Mouse (Mus musculus): ENCODE data around the gene Chst11. TPM values are rescaled to one million over a fixed set of nuclear protein-coding genes. Genes with fewer than 3 reads are reported as not detected.

The Chst11 gene
- polyA plus RNA-seq, 1 experiment: not detected

- H3K27ac ChIP-seq (ENCODE audit: insufficient read depth, low read depth, low read length): no peak overlapping the region
Measured at GRCm38 (mm10) chr10:83101421-83102207, 116.3 kb downstream of the Chst11 start.

GRCm38 (mm10) chr10:83102745-83103144 lies 117.4 kb downstream of the Chst11 start:
- H3K4me1 ChIP-seq (ENCODE audit: control insufficient read depth, insufficient read depth, low read length): peaks cover 50% of the 10 kb centered on the region
- H3K27ac ChIP-seq (ENCODE audit: insufficient read depth, low read depth, low read length): no peak overlapping the region

More at GRCm38 (mm10) chr10:83101421-83102207, 116.3 kb downstream of the Chst11 start:
- TF ChIP-seq POLR2A (IDR thresholded peaks at IDR 0.05; ENCODE audit: insufficient read depth, low read depth, low read length) (no peak), CTCF (IDR thresholded peaks at IDR 0.05; ENCODE audit: insufficient read depth, low read depth, low read length) (no peak)
- WGBS: 70% methylated on average over 9 of the region's 9 CpGs
- Histone ChIP-seq H3K4me3 (ENCODE audit: insufficient read depth, low read depth, low read length) (no peak overlapping the region), H3K4me1 (ENCODE audit: control insufficient read depth, insufficient read depth, low read length) (peaks cover 45% of the 10 kb centered on the region)

GRCm38 (mm10) chr10:83104221-83104620 lies 118.9 kb downstream of the Chst11 start:
- 93% methylated on average over 8 of the region's 8 CpGs for WGBS
- TF ChIP-seq POLR2A (IDR thresholded peaks at IDR 0.05; ENCODE audit: insufficient read depth, low read depth, low read length): no peak
- TF ChIP-seq CTCF (IDR thresholded peaks at IDR 0.05; ENCODE audit: insufficient read depth, low read depth, low read length): no peak
- peaks cover 52% of the 10 kb centered on the region for H3K4me1 ChIP-seq (ENCODE audit: control insufficient read depth, insufficient read depth, low read length)

More at GRCm38 (mm10) chr10:83102745-83103144, 117.4 kb downstream of the Chst11 start:
- TF ChIP-seq POLR2A (IDR thresholded peaks at IDR 0.05; ENCODE audit: insufficient read depth, low read depth, low read length) (no peak), CTCF (IDR thresholded peaks at IDR 0.05; ENCODE audit: insufficient read depth, low read depth, low read length) (no peak)
- no peak overlapping the region for H3K4me3 ChIP-seq (ENCODE audit: insufficient read depth, low read depth, low read length)
- WGBS: 53% methylated on average over 15 of the region's 15 CpGs

GRCm38 (mm10) chr10:83106152-83106746 lies 121.0 kb downstream of the Chst11 start:
- TF ChIP-seq POLR2A (IDR thresholded peaks at IDR 0.05; ENCODE audit: insufficient read depth, low read depth, low read length): no peak
- TF ChIP-seq CTCF (IDR thresholded peaks at IDR 0.05; ENCODE audit: insufficient read depth, low read depth, low read length): no peak
- 38% methylated on average over 7 of the region's 7 CpGs for WGBS

More at GRCm38 (mm10) chr10:83104221-83104620, 118.9 kb downstream of the Chst11 start:
- Histone ChIP-seq H3K4me3 (ENCODE audit: insufficient read depth, low read depth, low read length) (no peak overlapping the region), H3K27ac (ENCODE audit: insufficient read depth, low read depth, low read length) (no peak overlapping the region)

GRCm38 (mm10) chr10:83107385-83107784 lies 122.1 kb downstream of the Chst11 start:
- 52% methylated on average over 8 of the region's 8 CpGs for WGBS

More at GRCm38 (mm10) chr10:83106152-83106746, 121.0 kb downstream of the Chst11 start:
- Histone ChIP-seq H3K4me1 (ENCODE audit: control insufficient read depth, insufficient read depth, low read length) (peaks cover 58% of the 10 kb centered on the region), H3K27ac (ENCODE audit: insufficient read depth, low read depth, low read length) (peak overlapping the region; percentile 37; the same call in 1 of the 2 replicates), H3K4me3 (ENCODE audit: insufficient read depth, low read depth, low read length) (no peak overlapping the region)

GRCm38 (mm10) chr10:83107921-83108738 lies 122.8 kb downstream of the Chst11 start:
- H3K4me1 ChIP-seq (ENCODE audit: control insufficient read depth, insufficient read depth, low read length): peaks cover 53% of the 10 kb centered on the region
- WGBS: 40% methylated on average over 21 of the region's 21 CpGs
- TF ChIP-seq CTCF (IDR thresholded peaks at IDR 0.05; ENCODE audit: insufficient read depth, low read depth, low read length) (no peak), POLR2A (IDR thresholded peaks at IDR 0.05; ENCODE audit: insufficient read depth, low read depth, low read length) (no peak)
- H3K4me3 ChIP-seq (ENCODE audit: insufficient read depth, low read depth, low read length): no peak overlapping the region
- H3K27ac ChIP-seq (ENCODE audit: insufficient read depth, low read depth, low read length): peak overlapping the region; percentile 52

More at GRCm38 (mm10) chr10:83107385-83107784, 122.1 kb downstream of the Chst11 start:
- peaks cover 54% of the 10 kb centered on the region for H3K4me1 ChIP-seq (ENCODE audit: control insufficient read depth, insufficient read depth, low read length)
- H3K27ac ChIP-seq (ENCODE audit: insufficient read depth, low read depth, low read length): peak overlapping the region; percentile 38
- no peak overlapping the region for H3K4me3 ChIP-seq (ENCODE audit: insufficient read depth, low read depth, low read length)
- no peak for TF ChIP-seq CTCF (IDR thresholded peaks at IDR 0.05; ENCODE audit: insufficient read depth, low read depth, low read length)
- no peak for TF ChIP-seq POLR2A (IDR thresholded peaks at IDR 0.05; ENCODE audit: insufficient read depth, low read depth, low read length)

- TF ChIP-seq CTCF (IDR thresholded peaks at IDR 0.05; ENCODE audit: insufficient read depth, low read depth, low read length): no peak
- no peak for TF ChIP-seq POLR2A (IDR thresholded peaks at IDR 0.05; ENCODE audit: insufficient read depth, low read depth, low read length)
- 90% methylated on average over 6 of the region's 6 CpGs for WGBS
- peaks cover 55% of the 10 kb centered on the region for H3K4me1 ChIP-seq (ENCODE audit: control insufficient read depth, insufficient read depth, low read length)
- H3K4me3 ChIP-seq (ENCODE audit: insufficient read depth, low read depth, low read length): no peak overlapping the region
- no peak overlapping the region for H3K27ac ChIP-seq (ENCODE audit: insufficient read depth, low read depth, low read length)
Measured at GRCm38 (mm10) chr10:83108946-83109345, 123.6 kb downstream of the Chst11 start.

GRCm38 (mm10) chr10:83111046-83111445 lies 125.7 kb downstream of the Chst11 start:
- peaks cover 44% of the 10 kb centered on the region for H3K4me1 ChIP-seq (ENCODE audit: control insufficient read depth, insufficient read depth, low read length)
- TF ChIP-seq CTCF (IDR thresholded peaks at IDR 0.05; ENCODE audit: insufficient read depth, low read depth, low read length) (no peak), POLR2A (IDR thresholded peaks at IDR 0.05; ENCODE audit: insufficient read depth, low read depth, low read length) (no peak)
- no peak overlapping the region for H3K27ac ChIP-seq (ENCODE audit: insufficient read depth, low read depth, low read length)
- 73% methylated on average over 6 of the region's 6 CpGs for WGBS
- no peak overlapping the region for H3K4me3 ChIP-seq (ENCODE audit: insufficient read depth, low read depth, low read length)
